Mouse (Mus musculus) stomach, embryonic 14.5 days (tissue): ENCODE data around the gene Celf6. TPM values are rescaled to one million over a fixed set of nuclear protein-coding genes. Genes with fewer than 3 reads are reported as not detected.

Source experiments
- ATAC-seq: fragments of 200-750 bp; cut with Nextera tagmentation; 2 replicates; pipeline ENCODE4 v1.8.0; 2017; ENCODE audit warnings: low read depth, moderate TSS enrichment; ENCODE audit not compliant: insufficient number of reproducible peaks, insufficient read depth, low FRiP score
- H3K27ac ChIP-seq: fragments of 300-500 bp; sonication (generic); 2 replicates; pipeline ENCODE4 v1.5.1; 2014; ENCODE audit warnings: mild to moderate bottlenecking, low read length, moderate library complexity, mixed read lengths
- H3K27me3 ChIP-seq: fragments of 300-500 bp; sonication (generic); 2 replicates; pipeline ENCODE4 v1.6.1; 2014; ENCODE audit warnings: low read length, control low read depth, mixed read lengths; ENCODE audit not compliant: control insufficient read depth, insufficient read depth
- H3K36me3 ChIP-seq: fragments of 300-500 bp; sonication (generic); 2 replicates; pipeline ENCODE4 v1.6.1; 2014; ENCODE audit warnings: mild to moderate bottlenecking, control low read depth, low read length, moderate library complexity, mixed read lengths; ENCODE audit not compliant: control insufficient read depth, insufficient read depth
- H3K4me1 ChIP-seq: fragments of 300-500 bp; sonication (generic); 2 replicates; pipeline ENCODE4 v1.6.1; 2014; ENCODE audit warnings: low read length, control low read depth, mixed read lengths; ENCODE audit not compliant: control insufficient read depth, insufficient read depth
- H3K4me2 ChIP-seq: fragments of 300-500 bp; sonication (generic); replicated peaks from 2 replicates; pipeline ENCODE4 v1.6.1; 2014; ENCODE audit warnings: low read depth, low read length, control low read depth
- H3K4me3 ChIP-seq: fragments of 300-500 bp; sonication (generic); 2 replicates; pipeline ENCODE4 v1.5.1; 2014; ENCODE audit warnings: low read depth, low read length, control low read depth
- H3K9ac ChIP-seq: fragments of 300-500 bp; sonication (generic); replicated peaks from 2 replicates; pipeline ENCODE4 v1.6.1; 2014; ENCODE audit warnings: low read depth, mild to moderate bottlenecking, control low read depth, low read length, moderate library complexity, mixed read lengths
- H3K9me3 ChIP-seq: fragments of 300-500 bp; sonication (generic); 2 replicates; pipeline ENCODE4 v1.6.1; 2016; ENCODE audit warnings: low read depth, low read length, control low read depth; ENCODE audit not compliant: control insufficient read depth
- WGBS: fragments of 180-500 bp; shearing (Covaris S2); extraction: QIAGEN DNeasy Blood & Tissue Kit; methylation state at CpG from one replicate; pipeline ENCODE4 v1.1.7; 2014; 5-methylcytosine and 5-hydroxymethylcytosine counted together
- polyA plus RNA-seq: library from polyadenylated mRNA; unstranded; fragments of >200 nt; fragmentation: Nextera tagmentation; extraction: Ambion mirVana; gene quantifications from 2 replicates; pipeline ENCODE4 v1.2.1, GENCODE M21; 2014

Gene Celf6
- polyA plus RNA-seq, 1 experiment from 2014 or later: 4.0 TPM

- Histone ChIP-seq H3K9ac (no peak overlapping the region), H3K9me3 (no peaks in the 10 kb centered on the region), H3K4me3 (no peak overlapping the region), H3K36me3 (peaks cover 22% of the 10 kb centered on the region), H3K4me2 (no peak overlapping the region), H3K27me3 (no peaks in the 10 kb centered on the region), H3K27ac (no peak overlapping the region), H3K4me1 (no peaks in the 10 kb centered on the region)
- 29% methylated on average over 4 of the region's 4 CpGs for WGBS
- ATAC-seq: 0 out of 2 replicates have a peak, but pooled peaks have one; percentile 53
These were observed 12.1 kb upstream of the Celf6 start for GRCm38 (mm10) chr9:59565600-59565999.

GRCm38 (mm10) chr9:59567111-59567510 is 10.6 kb upstream of the Celf6 start:
- Histone ChIP-seq H3K27ac (no peak overlapping the region), H3K4me2 (no peak overlapping the region), H3K9me3 (no peaks in the 10 kb centered on the region), H3K4me3 (no peak overlapping the region), H3K27me3 (no peaks in the 10 kb centered on the region), H3K36me3 (peaks cover 19% of the 10 kb centered on the region), H3K4me1 (no peaks in the 10 kb centered on the region), H3K9ac (no peak overlapping the region)
- 28% methylated on average over 6 of the region's 6 CpGs for WGBS
- 0 out of 2 replicates have a peak, but pooled peaks have one; percentile 49 for ATAC-seq

- Histone ChIP-seq H3K4me2 (no peak overlapping the region), H3K4me3 (no peak overlapping the region), H3K36me3 (no peaks in the 10 kb centered on the region), H3K9me3 (no peaks in the 10 kb centered on the region), H3K27ac (no peak overlapping the region), H3K27me3 (peaks cover 3% of the 10 kb centered on the region; the same call in 1 of the 2 replicates), H3K9ac (no peak overlapping the region), H3K4me1 (no peaks in the 10 kb centered on the region)
- no peak for ATAC-seq
- WGBS: 68% methylated on average over 2 of the region's 2 CpGs
These were observed 5.9 kb upstream of the Celf6 start for GRCm38 (mm10) chr9:59571852-59572251.

- WGBS: 14% methylated on average over 13 of the region's 13 CpGs
- Histone ChIP-seq H3K9me3 (no peaks in the 10 kb centered on the region), H3K9ac (no peak overlapping the region), H3K4me1 (no peaks in the 10 kb centered on the region), H3K4me3 (peak overlapping the region; percentile 21), H3K36me3 (no peaks in the 10 kb centered on the region), H3K27ac (no peak overlapping the region), H3K27me3 (peaks cover 5% of the 10 kb centered on the region; the same call in 1 of the 2 replicates), H3K4me2 (peak overlapping the region; percentile 42)
- no peak for ATAC-seq
These were observed 316 bp upstream of the Celf6 start for GRCm38 (mm10) chr9:59577401-59577800.

- Histone ChIP-seq H3K27ac (no peak overlapping the region), H3K9me3 (no peaks in the 10 kb centered on the region), H3K9ac (no peak overlapping the region), H3K4me2 (peak overlapping the region; percentile 42), H3K27me3 (peaks cover 5% of the 10 kb centered on the region; the same call in 1 of the 2 replicates), H3K36me3 (no peaks in the 10 kb centered on the region), H3K4me3 (peak overlapping the region; percentile 21; the same call in 1 of the 2 replicates), H3K4me1 (no peaks in the 10 kb centered on the region)
- WGBS: 1% methylated on average over 20 of the region's 20 CpGs
- no peak for ATAC-seq
These were observed 769 bp downstream of the Celf6 start for GRCm38 (mm10) chr9:59578505-59578867.

DNA sequence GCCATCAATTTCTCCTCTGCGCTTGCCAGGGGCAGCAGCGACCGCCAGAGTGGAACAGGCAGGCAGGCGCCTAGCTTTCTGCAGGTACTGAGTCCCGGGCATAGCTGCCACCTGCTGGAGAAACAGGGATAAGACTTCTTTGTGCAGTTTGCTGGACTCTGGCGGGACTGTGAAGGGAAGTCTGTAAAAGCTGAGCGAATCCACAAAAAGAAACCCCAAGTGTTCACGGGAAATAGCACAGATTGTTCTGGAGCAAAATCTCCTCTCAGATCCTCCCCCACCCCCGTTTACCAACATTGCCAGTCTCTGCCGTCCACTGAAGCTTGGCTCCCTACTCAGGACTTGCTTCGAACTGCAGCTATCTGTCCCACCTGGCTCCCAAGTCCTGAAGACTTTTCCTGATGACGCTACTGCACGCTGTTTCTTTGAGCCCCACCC is 7.2 kb downstream of the Celf6 start:
- H3K27me3 ChIP-seq: no peaks in the 10 kb centered on the region
- H3K4me3 ChIP-seq: peak overlapping the region; percentile 23
- H3K27ac ChIP-seq: no peak overlapping the region
- WGBS: 5% methylated on average over 13 of the region's 13 CpGs
- H3K4me2 ChIP-seq: peak overlapping the region; percentile 52
- no peaks in the 10 kb centered on the region for H3K4me1 ChIP-seq
- ATAC-seq: peak; percentile 87
- no peak overlapping the region; the same call in 1 of the 2 replicates for H3K9ac ChIP-seq
- H3K9me3 ChIP-seq: no peaks in the 10 kb centered on the region
- H3K36me3 ChIP-seq: no peaks in the 10 kb centered on the region

- no peaks in the 10 kb centered on the region for H3K9me3 ChIP-seq
- no peaks in the 10 kb centered on the region for H3K36me3 ChIP-seq
- H3K27ac ChIP-seq: no peak overlapping the region
- no peak overlapping the region for H3K4me3 ChIP-seq
- no peaks in the 10 kb centered on the region for H3K27me3 ChIP-seq
- 74% methylated on average over 5 of the region's 5 CpGs for WGBS
- H3K4me2 ChIP-seq: no peak overlapping the region
- ATAC-seq: no peak
- no peaks in the 10 kb centered on the region for H3K4me1 ChIP-seq
- H3K9ac ChIP-seq: no peak overlapping the region
These were observed 10.5 kb downstream of the Celf6 start for GRCm38 (mm10) chr9:59588252-59588651.

- Histone ChIP-seq H3K27me3 (no peaks in the 10 kb centered on the region), H3K27ac (no peak overlapping the region), H3K4me3 (no peak overlapping the region), H3K4me2 (no peak overlapping the region), H3K9ac (no peak overlapping the region), H3K4me1 (no peaks in the 10 kb centered on the region), H3K36me3 (no peaks in the 10 kb centered on the region), H3K9me3 (no peaks in the 10 kb centered on the region)
- 48% methylated on average over 12 of the region's 12 CpGs for WGBS
- ATAC-seq: no peak
These were observed 11.3 kb downstream of the Celf6 start for GRCm38 (mm10) chr9:59588710-59589671.
